Mouse (Mus musculus) G1E-ER4 (cell line): ENCODE measurements around the gene Ttf2. TPM values are rescaled to one million over a fixed set of nuclear protein-coding genes. Genes with fewer than 3 reads are reported as not detected.

Experiments
- GATA1 ChIP-seq: IDR thresholded peaks from one replicate; pipeline ENCODE4 v1.8.0; 2012; ENCODE audit warnings: low read length, inconsistent platforms
- polyA plus RNA-seq: library from polyadenylated mRNA; stranded (reverse); fragments of >175 nt; gene quantifications from 2 replicates; pipeline ENCODE4 v1.2.3, GENCODE M21; 2012

Gene Ttf2
- polyA plus RNA-seq, 1 experiment, result 8.8 TPM

DNA sequence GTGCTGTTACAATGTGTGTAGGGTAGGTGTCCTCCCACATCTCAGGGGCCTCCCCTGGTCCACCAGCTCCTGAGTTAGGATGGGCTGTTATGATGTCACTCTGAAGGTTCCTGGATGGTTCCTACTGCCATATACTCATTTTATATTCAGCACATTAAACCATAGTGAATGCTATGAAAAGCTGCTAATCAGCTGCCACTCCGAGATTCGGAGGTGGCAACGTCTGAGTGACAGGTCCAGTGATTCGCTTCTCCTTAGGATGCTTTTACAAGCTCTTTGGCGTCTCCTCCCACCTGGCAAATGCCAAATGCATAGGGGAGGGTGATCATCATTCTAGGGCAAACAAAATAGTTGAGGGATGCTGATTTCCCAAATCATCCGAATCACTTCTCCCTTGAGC, 74.0 kb downstream of the Ttf2 start:
- TF ChIP-seq GATA1, result no peak

DNA sequence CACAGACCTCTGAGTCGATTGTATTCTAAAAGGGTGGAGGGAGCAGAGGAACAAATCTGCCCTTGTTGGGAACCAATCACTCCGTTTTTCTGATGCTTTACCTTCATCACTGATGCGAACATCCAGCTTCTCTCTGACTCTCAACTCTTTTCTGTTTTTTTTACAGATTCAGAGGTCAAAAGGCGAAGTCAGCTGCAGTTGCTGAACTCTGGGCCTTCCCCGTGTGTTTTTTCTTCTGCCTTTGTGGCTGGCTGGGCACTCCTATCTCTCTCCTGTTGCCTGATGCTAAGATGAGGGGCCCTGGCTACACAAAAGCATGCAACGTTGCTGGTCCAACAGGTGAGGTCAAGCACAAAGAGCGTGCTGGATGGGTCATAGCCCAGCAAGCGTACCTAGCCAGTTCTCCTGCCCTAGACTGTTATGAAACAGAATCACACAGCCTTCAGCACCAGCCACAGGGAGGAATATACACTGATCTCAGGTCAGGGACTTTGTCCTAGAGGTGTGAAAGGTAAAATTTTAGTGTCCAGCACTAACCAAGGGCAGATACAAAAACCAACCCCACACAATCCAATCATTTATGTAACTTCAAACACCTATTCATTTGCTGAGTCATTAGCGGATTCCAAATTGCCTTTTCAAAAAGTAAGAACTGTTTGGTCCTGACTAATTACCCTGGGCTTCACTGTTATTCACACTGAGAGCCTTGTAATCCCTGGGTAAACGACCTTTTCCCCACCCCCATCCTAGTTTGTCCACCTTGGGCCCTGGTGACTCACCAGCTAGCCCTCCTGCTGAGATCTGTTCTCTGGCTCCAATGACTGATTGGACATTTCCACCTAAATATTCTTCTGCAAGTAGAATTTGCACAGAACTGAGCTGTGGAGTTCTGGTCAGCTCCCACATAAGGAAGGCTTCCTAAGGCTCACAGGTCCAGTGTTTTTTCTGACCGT, 76.8 kb downstream of the Ttf2 start:
- TF ChIP-seq GATA1, result no peak

DNA sequence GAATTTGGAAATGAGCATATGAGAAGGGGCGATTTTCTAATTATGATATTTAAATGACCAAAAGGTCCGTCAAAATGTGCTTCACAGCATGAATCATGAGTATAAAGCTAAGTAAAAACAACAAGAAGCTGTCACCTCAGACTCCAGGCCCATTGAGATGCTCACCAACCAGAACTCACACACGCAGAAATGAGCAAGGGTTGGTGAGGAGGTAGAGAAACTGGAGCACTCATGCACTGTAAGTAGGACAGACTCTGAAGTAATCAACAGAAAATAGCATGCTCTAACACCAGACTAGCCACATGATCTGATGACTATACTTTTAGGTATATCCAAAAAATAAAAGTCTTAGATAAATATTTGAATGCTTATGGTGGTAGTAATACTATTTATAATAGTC, 79.1 kb downstream of the Ttf2 start:
- TF ChIP-seq GATA1, result no peak

DNA sequence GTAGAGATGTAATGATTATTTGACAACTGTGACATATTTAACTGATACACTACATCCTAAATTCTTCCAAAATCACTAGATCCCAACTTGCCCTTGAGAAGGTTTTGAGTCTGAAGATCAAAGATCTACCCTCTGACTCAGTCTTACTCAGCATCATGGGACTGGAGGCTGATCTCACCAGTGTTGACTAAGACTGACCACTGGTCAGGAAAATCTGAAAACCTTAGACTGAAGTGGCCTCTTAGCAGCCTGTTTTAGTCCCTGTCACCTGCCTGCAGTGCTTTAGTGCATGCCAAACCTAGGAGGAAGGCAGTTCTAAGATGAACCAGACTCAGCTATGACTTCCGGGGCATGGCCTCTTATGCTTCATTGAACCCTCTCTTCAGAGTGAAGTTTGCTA, 80.2 kb downstream of the Ttf2 start:
- TF ChIP-seq GATA1, result no peak

Other genes starting within 250 kb of the Ttf2 start
- gene Vtcn1, start 144.2 kb downstream of the Ttf2 start, polyA plus RNA-seq, result not detected in 2 replicates
- gene Trim45, start 47.5 kb downstream of the Ttf2 start, polyA plus RNA-seq, result 0.52 and 0.58 TPM in 2 replicates
- gene Cd101, start 59.9 kb upstream of the Ttf2 start, polyA plus RNA-seq, result not detected in 2 replicates
- gene Ptgfrn, start 140.6 kb upstream of the Ttf2 start, polyA plus RNA-seq, result not detected in 2 replicates